Mouse (Mus musculus) megakaryocyte-erythroid progenitor cell, adult 5-6 weeks (primary cell): ENCODE measurements at regions not wholly inside any gene's neighbourhood (a gene's known extent, or its start where the extent isn't known, plus 50 kb on each side); places are given as distances from the start of the nearest gene placed in this dataset.

Experiments used
- ATAC-seq: replicated peaks from 2 replicates; pipeline ENCODE4 v1.8.0; 2016; ENCODE audit warnings: mild to moderate bottlenecking, inconsistent platforms; ENCODE audit not compliant: severe bottlenecking, poor library complexity, low FRiP score, low TSS enrichment

DNA sequence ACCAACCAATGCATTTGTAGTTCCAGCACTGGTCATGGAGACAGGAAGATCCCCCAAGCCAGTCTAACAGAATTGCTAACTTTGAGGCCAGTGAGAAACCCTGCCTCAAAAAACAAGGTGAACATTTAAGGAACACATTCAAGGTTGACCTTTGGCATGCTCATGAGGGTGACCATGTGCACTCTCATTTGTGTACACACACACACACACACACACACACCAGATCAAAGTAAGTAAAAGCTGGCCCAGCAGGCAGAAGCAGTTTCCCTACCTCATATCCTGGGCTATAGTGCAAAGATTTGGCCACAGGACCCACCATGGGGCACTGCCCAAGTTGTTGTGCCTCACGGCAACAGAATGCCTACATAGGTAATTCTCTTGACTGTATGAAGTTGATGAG is 173.4 kb downstream of the Emx2 start:
- ATAC-seq: no peak

DNA sequence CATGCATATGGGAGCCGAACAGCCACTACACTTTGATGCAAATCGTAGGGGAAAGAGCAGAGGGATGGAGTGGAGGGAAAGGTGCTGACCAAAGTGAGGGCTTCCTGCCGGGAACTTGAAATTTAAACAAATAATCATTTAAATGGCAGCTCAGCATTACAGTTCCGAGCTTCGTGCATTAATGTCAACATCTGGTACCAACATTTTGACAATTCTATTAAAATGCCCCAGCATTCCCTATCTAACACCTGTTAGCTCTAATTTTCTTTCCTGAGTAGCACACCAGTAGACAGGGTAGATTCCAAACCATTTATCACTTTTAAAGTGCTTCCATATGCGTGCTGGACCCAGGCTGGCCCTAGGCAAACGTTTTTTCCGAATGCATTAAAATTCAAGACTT is 178.1 kb downstream of the Emx2 start:
- no peak for ATAC-seq

DNA sequence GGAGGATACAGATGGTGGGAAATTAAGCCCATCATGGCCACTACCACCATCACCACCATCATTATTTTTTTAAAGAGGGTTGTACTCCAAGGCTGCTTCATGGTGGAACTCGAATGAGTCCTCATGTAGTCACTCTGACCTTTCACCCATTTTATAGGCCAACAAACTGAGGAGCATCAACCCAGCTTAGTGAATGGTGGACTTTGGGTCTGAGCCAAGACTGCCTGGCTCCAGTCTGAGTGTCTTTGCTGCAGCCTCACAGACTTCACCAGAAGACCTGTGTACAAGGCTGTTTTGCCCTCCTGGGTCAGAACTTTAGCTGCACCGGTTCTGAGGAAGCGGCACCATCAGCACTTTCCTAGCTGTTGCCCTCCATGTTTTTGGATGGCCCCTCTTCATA is 184.4 kb downstream of the Emx2 start:
- no peak for ATAC-seq

DNA sequence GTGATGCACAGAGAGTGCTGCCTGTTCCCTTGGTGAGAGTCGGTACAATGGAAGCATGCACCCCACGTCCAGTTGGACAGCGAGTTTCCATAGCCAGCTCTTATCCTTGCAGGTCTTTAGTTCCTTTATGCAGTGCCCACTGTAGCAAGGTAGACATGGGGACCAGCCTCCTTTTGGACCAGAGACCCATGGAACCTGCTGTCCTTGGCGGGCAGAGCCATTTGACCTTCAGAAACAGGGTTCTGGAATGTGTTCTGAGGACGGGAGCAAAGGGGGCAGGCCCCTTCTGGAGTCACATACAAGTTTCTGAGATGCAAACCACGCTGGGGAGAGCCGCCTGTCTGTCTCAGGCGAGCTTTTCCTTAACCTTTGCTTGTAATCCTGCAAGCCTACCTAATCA is 188.1 kb downstream of the Emx2 start:
- no peak for ATAC-seq

DNA sequence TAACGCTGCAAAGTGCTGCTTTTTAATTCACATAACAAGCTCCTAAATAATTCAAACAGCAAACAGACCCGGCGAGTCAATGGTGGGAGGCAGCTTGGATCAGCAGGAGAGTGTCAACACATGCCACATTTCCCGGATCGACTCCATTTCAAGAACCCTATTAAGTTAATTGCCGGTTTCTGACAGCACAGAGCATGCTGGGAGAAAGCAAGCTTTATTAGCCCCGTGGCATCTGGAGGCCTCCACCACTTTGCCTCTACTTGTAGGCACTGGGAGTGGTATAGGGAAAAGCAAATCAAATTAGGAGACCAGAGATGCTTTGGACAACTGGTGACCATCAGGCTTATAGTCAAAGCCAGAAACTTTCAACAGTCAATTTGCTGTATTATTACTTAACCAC is 188.5 kb downstream of the Emx2 start:
- no peak for ATAC-seq

DNA sequence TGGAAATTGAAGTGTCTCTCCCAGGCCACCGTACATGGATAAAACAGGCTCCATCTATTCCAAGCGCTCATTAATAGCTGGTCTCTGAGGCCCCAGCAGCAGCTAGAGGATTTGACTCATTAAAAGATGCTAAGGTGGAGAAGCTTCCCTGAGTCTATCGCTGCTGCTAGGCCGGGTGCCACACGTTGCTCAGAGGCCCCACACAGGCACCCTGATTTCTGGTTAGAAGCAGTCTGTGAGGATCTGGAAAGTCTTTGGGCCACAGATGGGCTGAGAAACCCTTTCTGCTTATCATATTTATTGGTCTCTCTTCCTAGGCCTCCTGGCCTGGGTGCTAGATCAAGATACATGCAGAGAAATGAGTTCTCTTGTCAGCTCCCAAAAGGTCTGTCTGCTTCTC is 191.2 kb downstream of the Emx2 start:
- no peak for ATAC-seq

DNA sequence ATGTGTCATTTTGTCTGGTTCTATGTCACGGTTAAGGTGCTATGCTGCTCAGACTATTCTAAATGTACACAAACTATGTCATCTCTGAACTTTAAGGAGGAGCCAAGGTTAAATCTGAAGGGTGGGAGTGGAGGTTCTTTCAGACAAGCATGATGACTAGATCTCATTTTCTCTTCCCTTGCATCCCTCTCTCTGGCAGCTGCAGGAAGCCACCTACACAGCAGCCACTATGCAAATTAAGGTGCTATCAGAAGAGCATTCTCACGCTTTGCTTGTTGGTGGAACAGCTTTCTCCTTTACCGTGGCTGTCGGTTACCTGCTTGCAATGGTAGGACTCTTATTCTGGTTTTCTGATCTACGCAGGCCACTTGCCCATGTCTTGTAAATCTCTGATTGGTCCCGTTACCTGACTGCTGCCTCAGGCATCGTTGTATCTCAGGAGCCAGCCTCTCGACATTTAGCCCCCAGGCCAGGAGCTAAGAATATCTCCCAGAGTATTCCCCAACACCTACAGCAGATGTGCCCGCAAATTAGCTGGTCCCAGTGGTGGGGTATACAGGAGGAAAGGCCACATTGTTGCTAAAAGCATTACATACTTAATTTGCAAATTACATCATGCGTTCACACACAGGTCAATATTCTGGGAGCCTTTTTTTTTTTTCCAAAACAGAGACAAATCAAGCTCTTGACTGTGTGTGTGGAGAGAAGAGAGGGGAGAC is 192.6 kb downstream of the Emx2 start:
- no peak for ATAC-seq

DNA sequence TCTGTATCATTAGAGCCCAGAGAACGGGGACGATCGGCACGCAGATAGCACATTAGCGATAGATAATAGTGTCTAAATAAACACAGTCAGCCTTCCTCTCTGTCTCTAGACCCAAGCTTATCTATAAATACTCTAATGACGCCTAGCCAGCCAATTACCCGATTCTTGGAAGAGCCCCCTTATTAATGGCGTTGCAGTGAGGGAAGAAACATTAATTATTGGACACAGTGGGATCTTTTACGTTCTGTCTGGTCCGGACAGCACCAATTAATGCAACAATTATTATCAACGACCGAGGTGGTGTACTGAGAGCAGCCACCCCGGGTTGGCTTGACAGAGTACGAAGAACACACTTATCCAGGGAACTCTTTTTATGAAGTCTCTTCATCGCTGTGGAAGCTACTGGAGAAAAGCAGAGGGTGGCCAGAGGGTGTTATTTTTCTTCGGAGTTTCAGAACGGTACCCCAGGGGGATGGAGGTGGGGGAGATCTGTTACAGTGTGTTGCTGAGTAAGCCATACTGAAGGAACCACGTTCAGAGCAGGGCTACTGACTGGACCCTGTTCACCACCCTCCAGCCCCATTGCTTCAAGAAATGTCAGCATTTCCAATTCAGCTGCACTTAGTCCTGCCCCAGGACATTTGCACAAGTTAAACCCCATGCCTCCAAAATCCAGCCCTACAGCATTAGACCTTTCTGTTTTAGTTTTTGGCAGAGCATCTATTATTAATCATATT is 195.6 kb downstream of the Emx2 start:
- ATAC-seq: no peak

DNA sequence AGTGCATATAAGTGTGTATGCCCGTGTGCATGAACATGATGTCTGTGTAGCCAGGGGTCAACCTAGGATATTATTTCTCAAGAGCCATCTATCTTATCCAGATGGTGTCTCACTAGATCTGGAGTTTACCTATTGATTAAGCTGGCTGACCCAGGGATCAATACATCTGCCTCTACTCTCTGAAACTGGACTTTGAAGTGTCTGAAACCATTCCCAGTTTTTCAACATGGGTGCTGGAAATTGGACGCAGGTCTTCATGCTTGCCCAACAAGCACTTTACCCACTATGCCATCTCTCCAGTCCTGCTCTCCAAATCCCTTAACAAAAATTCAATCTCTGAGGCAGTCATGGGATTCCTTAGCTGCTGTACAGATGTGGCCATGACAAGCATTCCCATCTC is 197.1 kb downstream of the Emx2 start:
- no peak for ATAC-seq

DNA sequence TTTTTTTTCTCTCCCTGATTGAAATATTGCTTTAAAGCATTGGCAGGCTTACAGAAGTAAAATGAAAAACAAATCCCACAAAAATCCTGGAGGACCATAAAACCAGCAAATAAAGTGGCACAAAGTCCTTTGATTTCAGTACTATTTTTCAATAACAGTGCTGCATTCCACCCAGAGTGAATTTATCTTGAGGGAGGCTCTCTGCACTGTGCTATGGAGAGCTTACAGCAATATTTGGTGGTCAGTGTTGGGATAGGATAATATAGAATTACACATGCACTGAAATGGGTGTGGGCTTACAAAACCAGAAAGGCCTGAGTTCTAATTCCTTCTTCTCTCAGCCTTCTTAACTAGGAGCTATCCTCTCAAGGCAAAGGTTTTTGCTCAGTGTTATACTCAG is 211.6 kb downstream of the Emx2 start:
- ATAC-seq: no peak

DNA sequence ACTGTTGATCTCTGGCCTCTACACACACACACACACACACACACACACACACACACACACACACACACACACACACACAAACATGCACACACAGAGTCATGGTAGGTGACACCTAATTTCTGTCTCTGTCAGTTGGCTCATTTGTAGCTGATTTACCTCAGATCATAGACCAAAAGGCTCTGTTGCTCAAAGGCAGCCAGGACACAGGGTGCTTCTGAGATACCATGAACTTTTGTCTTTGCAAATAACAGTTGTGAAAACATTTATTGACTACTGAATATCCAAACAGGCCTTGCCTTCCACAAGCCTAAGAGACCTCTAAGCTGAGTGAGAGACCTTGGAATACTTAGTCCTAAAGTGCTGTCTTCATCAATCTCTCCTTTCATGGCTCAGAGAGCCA is 215.4 kb downstream of the Emx2 start:
- no peak for ATAC-seq

DNA sequence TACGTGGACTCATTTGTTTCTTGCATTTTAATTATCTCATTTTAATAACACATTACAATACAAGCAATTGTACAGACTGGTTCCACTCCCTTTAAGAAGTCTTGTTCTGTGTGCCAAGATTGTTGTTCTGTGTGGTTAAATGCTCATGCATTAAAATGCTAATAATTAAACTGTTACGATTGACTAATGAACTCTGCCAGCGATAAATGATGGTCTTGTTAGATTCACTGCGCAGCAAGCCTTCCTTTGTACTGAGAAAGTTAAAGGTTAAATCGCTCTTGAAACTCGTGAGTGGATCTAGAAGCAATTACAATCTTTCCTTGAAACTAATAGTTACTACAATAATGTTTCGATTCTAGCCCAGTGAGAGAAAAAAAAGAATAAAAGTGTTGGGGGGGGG is 221.0 kb downstream of the Emx2 start:
- ATAC-seq: no peak

DNA sequence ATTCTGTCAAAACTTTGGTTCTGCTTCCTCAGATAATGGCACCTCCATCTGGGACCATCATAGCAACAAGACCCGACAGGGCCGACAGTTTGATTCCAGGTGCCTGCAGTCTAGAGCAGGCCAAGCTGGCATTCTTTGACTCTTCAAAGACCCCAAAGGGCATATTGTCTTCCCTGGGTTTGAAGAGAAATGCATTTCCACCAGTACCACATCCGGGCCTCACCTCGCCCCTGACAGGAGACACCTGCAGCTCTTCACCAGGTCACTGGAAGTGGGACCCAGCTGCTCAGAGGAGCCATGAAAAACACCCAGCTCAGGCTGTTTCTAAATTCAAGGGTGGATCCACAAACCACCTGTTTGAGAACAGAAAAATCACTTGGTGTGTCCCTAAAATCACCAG is 222.2 kb downstream of the Emx2 start:
- no peak for ATAC-seq

DNA sequence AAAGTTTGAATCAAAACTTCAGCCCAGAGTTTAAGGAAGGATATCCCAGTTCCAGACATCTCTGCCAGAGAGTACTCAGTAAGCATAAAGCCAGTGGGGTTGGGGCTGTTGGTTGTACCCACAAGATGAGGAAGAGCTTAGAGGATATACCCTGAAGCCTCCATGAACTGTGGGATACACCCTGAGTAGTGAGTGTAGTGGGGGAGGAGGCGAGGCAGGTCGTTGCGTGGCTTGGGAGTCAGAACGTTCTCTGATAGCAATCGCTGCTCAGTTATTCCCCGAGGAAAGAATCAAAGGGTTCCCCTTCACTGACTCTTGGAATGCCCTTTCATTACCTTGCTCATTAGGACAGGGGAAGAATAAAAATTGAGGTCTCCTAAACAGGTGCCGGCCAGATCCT is 226.1 kb downstream of the Emx2 start:
- no peak for ATAC-seq

DNA sequence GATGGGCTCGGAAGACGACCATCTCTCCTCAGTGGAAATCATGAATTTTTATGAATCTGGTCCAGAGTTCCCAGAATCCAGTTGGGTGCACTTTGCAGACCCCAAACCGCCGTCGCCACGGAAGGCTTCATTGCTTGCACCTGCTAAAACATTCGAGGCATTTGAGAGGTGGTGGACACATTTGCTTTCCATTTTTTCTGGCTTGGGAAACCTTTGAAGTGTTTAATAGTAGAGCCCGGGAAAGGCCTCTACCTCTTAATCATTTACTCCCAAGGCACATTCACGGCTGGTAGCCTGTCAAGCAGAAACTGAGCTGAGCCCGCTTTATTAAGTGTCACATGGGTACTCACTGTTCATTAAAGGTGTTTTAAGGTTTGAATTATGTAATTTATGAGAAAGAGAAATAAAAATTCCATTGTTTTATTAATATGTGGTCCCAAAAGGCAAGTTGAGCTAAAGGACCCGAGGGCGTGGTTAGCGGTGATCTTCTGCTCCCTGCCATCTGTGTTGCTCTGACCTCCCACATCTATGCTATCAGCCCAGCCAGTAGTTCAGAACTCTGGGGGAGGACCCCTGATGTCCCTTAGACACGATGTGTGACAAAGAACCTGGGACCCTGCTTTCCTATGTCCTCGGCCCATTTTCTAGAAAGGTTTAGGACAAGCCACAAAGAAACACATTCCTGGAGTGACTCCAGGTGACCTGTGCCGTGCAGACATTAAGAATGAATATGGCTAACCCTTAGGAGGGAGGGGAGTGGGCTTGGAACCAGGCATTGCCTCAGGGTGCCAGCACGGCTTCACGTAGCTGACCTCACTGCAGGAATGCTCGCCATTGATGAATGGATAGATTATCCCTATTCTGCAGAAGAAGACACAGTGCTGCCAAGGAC is 227.9 kb downstream of the Emx2 start:
- ATAC-seq: no peak

DNA sequence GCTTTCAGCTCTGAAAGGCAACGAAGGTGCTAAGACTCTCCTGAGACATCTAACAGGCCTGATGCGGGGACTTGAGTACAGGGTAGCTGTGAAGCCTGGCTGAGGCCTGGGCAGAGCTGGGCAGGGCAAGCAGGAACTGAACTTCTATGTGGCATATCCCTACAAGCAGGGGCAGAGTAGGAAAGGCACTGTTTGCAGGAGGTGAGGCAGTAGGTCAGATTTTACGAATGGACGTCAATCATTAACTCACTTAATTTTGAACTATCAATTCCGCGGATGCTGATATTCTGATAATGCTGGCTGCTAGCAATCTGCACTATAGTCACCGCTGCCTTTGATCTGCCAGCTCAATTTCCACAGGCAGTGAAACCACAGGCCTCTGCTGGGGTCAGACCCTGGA is 229.0 kb downstream of the Emx2 start:
- ATAC-seq: no peak

DNA sequence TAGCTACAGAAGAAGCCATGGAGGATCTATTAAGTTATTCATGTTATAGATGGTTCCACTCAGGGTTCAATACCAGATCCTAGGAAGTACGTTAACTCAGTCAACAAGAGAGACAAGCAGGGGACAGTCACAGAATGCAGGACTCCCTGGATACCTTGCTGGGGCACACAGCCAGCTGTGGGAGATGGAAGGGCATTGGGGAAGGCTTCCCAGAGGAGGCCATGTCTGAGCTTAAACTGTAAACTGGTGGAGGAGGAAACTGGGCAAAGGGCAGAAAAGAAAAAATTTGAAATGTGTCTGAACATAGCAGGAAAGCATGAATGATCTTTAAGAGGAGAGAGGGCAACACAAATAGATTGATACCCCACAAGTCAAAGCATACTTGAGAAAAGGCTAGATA is 229.5 kb downstream of the Emx2 start:
- no peak for ATAC-seq

DNA sequence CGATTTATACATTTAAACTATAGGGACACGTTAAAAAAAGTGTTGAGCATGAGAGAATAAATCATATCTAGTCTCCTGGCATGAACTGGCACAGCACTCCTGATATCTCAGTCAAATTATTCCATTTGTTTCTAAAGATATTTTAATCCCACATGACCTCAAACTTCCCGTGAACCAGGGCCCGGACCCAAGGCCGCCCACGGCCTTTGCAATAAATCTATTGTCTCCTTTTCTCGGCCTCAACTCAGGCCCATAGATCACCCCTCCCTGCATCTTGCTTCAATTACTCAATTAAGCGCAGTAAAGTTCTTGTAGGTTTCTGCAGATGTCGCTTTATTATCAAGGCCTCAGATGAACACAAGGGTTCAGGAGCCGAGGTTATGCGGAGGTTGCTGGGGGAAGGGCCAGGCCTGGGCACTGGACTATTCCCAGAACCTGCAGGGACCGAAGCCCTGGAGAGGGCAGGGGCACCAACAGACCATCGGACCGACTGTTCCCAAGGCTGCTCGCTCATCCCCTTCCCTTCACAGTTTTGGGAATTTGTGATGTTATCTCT is 233.4 kb downstream of the Emx2 start:
- ATAC-seq: no peak

DNA sequence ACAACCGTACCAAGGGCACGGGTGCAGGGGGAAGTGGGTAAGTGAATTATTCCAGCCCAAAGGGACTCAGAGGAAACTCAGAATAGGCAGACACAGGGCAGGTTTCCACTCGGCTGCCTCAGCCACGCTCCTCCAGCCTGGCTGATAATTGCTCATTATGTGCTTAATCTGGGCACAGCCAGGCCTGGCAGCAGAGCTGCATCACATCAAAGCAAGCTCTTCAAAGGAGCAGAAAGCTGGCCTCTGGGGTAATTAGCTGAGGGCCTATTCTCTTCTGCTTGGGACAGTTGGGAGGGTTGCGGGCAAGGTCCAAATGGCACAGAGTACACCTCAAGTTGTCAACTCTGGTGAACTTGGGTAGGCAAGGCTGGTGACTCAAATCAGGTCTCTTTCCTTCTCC is 239.5 kb downstream of the Emx2 start:
- no peak for ATAC-seq

DNA sequence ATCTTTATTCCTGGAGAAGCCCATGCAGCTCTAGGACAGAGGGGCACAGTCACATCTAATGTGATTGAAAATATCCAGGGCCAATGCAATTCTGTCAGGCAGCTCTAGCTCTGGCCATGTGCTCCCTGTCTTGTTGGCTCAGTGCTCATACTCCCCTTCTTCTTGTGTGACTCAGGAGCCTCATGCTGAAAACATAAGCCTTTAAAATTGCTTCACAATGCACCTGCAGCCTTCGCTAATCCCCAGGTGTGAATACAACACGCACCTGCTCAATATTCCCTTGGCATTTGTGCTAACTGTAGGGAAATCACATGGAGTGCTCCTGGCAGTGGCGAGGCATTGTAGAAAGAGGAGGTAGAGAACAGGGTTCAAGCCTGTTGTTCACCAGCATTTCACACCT is 242.0 kb downstream of the Emx2 start:
- no peak for ATAC-seq
